Mouse (Mus musculus) colon, adult 2 months (tissue): Measurements from ENCODE around the gene Rps25. TPM values are rescaled to one million over a fixed set of nuclear protein-coding genes. Genes with fewer than 3 reads are reported as not detected.

Experiments
- polyA plus RNA-seq: library from polyadenylated mRNA; depleted of rRNA; stranded (reverse); fragments of >200 nt; gene quantifications from 2 replicates; pipeline ENCODE4 v1.2.3, GENCODE M21; 2012; rRNA removed

Rps25 gene
- 84.4 and 119 TPM in 2 replicates for polyA plus RNA-seq

GRCm38 (mm10) chr9:44406906-44407751 is at the start of gene Rps25, which contains the start of gene Trappc4:
Gene Rps25, plus strand, starts transcription at chr9:44407139.
Gene Trappc4, minus strand, starts transcription at chr9:44407600.

GRCm38 (mm10) chr9:44361190-44361917 is 45.6 kb upstream of the Rps25 start, which contains the start of gene Vps11:
Gene Vps11, minus strand, starts transcription at chr9:44361670.

GRCm38 (mm10) chr9:44379054-44379834 is 27.7 kb upstream of the Rps25 start, which contains the start of gene Hyou1:
Gene Hyou1, plus strand, starts transcription at chr9:44379490.

GRCm38 (mm10) chr9:44396684-44397411 is 10.1 kb upstream of the Rps25 start, which contains the start of gene Slc37a4:
Gene Slc37a4, plus strand, starts transcription at chr9:44396852.

GRCm38 (mm10) chr9:44418519-44419385 is 11.8 kb downstream of the Rps25 start, which contains the start of gene Ccdc84:
Gene Ccdc84, minus strand, starts transcription at chr9:44418569.

GRCm38 (mm10) chr9:44440961-44441360 is 34.0 kb downstream of the Rps25 start, which contains the start of gene Foxr1:
Gene Foxr1, minus strand, starts transcription at chr9:44441136.

GRCm38 (mm10) chr9:44454891-44455220 is 47.9 kb downstream of the Rps25 start, which contains the start of gene Upk2:
Gene Upk2, minus strand, starts transcription at chr9:44454976.

Other genes starting within 250 kb of the Rps25 start
- gene Cbl, start 173.1 kb upstream of the Rps25 start, polyA plus RNA-seq = 8.4 and 10.9 TPM in 2 replicates
- 0.14 TPM in 1 of 2 replicates, not detected in the other for gene Ccdc153, start 166.5 kb upstream of the Rps25 start, polyA plus RNA-seq
- 8.3 and 12.4 TPM in 2 replicates for gene Pdzd3, start 155.7 kb upstream of the Rps25 start, polyA plus RNA-seq
- gene Nlrx1, start 138.5 kb upstream of the Rps25 start, polyA plus RNA-seq = 27.5 and 33.1 TPM in 2 replicates
- 4.7 and 6.7 TPM in 2 replicates for gene Abcg4, start 118.5 kb upstream of the Rps25 start, polyA plus RNA-seq
- 17.5 and 22.3 TPM in 2 replicates for gene Hinfp, start 101.5 kb upstream of the Rps25 start, polyA plus RNA-seq
- gene C2cd2l, start 86.9 kb upstream of the Rps25 start, polyA plus RNA-seq = 115 and 139 TPM in 2 replicates
- 62.8 and 83.7 TPM in 2 replicates for gene Dpagt1, start 81.1 kb upstream of the Rps25 start, polyA plus RNA-seq
- gene H2afx, start 72.4 kb upstream of the Rps25 start, polyA plus RNA-seq = 154 and 173 TPM in 2 replicates
- gene Hmbs, start 62.9 kb upstream of the Rps25 start, polyA plus RNA-seq = 34.5 and 35.2 TPM in 2 replicates
- gene Vps11, start 45.5 kb upstream of the Rps25 start, polyA plus RNA-seq = 16.6 and 18.3 TPM in 2 replicates
- gene Hyou1, start 27.6 kb upstream of the Rps25 start, polyA plus RNA-seq = 43.9 and 44.8 TPM in 2 replicates
- gene Slc37a4, start 10.3 kb upstream of the Rps25 start, polyA plus RNA-seq = 37.0 and 46.0 TPM in 2 replicates
- 44.3 and 46.5 TPM in 2 replicates for gene Trappc4, start 461 bp downstream of the Rps25 start, polyA plus RNA-seq
- gene Ccdc84, start 11.4 kb downstream of the Rps25 start, polyA plus RNA-seq = 30.0 and 36.4 TPM in 2 replicates
- not detected in 2 replicates for gene Foxr1, start 34.0 kb downstream of the Rps25 start, polyA plus RNA-seq
- gene Upk2, start 47.8 kb downstream of the Rps25 start, polyA plus RNA-seq = 0.21 TPM in 1 of 2 replicates, not detected in the other
- 23.6 and 37.6 TPM in 2 replicates for gene Bcl9l, start 75.7 kb downstream of the Rps25 start, polyA plus RNA-seq
- gene Cxcr5, start 154.7 kb downstream of the Rps25 start, polyA plus RNA-seq = 3.2 and 3.3 TPM in 2 replicates
- gene Ddx6, start 197.8 kb downstream of the Rps25 start, polyA plus RNA-seq = 11.9 and 13.1 TPM in 2 replicates